Mouse (Mus musculus): ENCODE results near the gene Aff3. TPM values are rescaled to one million over a fixed set of nuclear protein-coding genes. Genes with fewer than 3 reads are reported as not detected.
A peak's percentile ranks its signal among the peaks of the same experiment; 100 is the strongest.

Gene Aff3
- total RNA-seq, 4 experiments from 2014 or later = 1.4 to 2.4 (median 1.7) TPM

DNA sequence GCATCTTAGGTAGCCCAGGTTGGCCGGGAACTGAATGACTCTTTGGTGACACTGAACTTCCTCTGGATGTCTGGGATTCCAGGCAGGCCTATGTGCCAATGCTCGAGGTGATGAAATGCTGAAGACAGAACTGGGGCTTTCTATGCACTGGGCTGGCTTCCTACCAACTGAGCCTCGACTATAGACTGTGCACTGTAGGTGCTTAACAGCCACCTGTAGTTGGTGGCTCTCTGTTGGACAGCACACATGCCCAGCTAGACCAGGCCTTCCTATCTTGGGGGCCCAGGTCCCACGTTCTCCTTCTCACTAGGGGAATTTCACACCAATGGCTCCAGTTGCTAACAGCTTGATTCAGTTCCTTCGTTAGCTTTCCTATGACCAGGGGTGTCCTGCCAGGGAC, 374.9 kb downstream of the Aff3 start:
- DNase-seq (ENCODE audit: low spot score) = no peak

- DNase-seq (ENCODE audit: low spot score) = no peak
Observed at GRCm38 (mm10) chr1:38288716-38289115, 376.0 kb downstream of the Aff3 start.

DNA sequence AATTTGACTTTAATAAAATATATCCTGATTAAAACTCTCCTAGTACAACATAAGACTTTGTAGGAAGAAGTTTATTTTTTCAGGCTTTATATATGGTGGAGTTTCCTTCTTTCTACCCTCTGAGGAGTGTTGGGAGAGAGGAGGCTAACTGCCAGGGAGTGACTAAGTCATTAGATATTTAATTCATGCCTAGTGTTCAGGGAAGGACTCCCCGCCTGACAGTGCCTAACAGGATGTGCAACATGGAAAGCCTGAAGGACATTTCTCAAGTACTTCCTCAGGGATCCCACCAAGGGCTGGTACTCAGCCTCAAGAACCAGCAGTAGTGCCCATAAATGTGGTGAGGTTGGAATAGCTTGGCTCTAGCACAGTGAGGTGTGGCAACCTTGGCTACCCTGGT, 378.2 kb downstream of the Aff3 start:
- DNase-seq (ENCODE audit: low spot score) = no peak

- DNase-seq (ENCODE audit: low spot score) = no peak
Observed at GRCm38 (mm10) chr1:38280549-38280948, 384.2 kb downstream of the Aff3 start.

DNA sequence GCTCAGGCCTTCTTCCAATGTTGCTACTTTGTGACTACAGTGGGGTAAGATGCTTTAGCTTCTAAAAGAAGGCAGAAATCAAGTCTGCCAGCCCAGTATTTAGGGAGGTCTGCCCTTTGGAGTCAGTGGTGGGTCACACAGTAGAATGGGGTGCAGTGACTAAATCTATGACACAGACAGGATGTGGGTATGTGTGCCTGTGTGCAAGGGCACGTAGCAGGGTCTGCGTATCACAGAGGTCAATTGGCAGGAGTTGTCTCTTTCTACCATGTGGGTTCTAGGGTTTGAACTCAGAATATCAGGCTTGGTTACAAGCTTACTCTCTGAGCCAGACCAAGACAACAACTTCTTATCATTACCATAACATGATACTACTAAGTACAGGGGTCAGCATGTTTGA, 393.4 kb downstream of the Aff3 start:
- no peak for DNase-seq (ENCODE audit: low spot score)

- DNase-seq (ENCODE audit: low spot score) = no peak
Observed at GRCm38 (mm10) chr1:38268246-38269042, 396.3 kb downstream of the Aff3 start.

- no peak for DNase-seq (ENCODE audit: low spot score)
Observed at GRCm38 (mm10) chr1:38263251-38263650, 401.5 kb downstream of the Aff3 start.

GRCm38 (mm10) chr1:38262362-38263154, 402.2 kb downstream of the Aff3 start:
- DNase-seq (ENCODE audit: low spot score) = peak; percentile 60

DNA sequence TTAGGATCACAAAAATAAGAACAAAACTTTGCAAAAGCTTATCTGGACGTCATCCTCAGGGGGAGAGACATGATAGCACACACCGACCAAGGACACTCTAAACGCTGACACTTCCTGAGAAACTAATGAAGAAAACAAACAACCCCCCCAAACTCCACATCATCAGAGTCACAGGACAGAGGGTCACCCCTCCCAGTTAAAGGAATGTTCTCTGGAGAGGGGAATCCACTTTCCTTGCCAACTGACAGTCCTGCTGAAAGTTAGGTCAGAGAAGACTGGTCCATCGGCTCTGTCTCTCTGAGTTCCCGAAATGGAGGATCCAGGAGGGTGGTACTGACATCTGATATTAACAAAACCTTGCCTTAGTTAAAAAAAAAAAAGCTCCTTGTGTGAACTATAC, 403.7 kb downstream of the Aff3 start:
- DNase-seq (ENCODE audit: low spot score) = no peak

DNA sequence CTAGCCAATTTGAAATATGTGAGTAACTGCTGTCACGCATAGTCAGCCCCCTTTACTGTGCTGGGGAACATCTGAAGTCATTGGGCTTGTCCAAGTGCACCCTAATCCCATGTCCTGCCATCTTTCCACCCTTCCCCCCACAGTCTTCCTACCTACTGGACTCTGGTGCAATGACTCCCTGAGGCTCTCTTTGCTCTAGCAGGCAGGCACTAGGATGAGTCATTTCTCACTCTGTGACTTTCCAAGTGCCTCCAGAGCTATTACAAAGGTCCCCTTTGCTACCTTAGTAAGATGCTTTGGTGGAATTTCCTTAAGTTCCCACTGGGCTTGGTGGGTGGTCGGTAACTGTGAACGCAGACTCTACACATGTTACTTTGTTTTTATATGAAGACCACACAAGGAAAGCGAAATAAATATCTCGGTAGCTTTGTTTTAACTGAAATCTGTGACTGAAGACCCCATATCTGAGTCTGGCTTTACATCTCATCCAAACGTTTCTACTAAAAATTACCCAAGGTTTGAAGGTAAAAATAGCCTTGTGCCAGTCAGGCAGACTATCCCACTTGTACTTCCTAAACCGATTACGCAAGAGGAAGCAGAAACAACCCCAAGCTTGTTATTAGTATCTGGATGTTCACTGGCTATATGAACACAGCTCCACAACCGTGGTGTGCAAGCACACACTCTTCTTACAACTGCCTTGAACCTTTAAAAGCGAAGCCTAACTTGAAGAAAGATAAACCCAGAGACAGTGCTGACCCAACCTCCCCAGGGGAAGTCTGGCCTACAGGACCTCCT, 405.0 kb downstream of the Aff3 start:
- no peak for DNase-seq (ENCODE audit: low spot score)

- DNase-seq (ENCODE audit: low spot score) = no peak
Observed at GRCm38 (mm10) chr1:38254426-38254825, 410.3 kb downstream of the Aff3 start.

DNA sequence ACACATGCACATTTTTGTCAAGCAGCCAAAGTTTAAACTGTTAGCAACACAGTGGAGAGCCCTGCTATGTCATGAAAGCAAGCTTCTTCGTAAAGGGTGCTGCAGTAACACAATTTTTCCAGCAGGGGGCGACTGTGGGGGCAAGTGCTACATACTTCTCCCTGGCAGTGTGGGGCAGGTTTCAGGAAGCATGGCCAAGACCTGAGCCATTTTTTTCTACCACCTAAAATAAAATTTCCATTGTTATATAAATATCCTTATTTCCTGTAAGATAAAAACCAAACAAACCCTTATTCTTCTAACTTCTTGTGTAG, 412.0 kb downstream of the Aff3 start:
- DNase-seq (ENCODE audit: low spot score) = no peak

- no peak for DNase-seq (ENCODE audit: low spot score)
Observed at GRCm38 (mm10) chr1:38252031-38252765, 412.6 kb downstream of the Aff3 start.

- DNase-seq (ENCODE audit: low spot score) = no peak
Observed at GRCm38 (mm10) chr1:38251448-38251847, 413.3 kb downstream of the Aff3 start.

DNA sequence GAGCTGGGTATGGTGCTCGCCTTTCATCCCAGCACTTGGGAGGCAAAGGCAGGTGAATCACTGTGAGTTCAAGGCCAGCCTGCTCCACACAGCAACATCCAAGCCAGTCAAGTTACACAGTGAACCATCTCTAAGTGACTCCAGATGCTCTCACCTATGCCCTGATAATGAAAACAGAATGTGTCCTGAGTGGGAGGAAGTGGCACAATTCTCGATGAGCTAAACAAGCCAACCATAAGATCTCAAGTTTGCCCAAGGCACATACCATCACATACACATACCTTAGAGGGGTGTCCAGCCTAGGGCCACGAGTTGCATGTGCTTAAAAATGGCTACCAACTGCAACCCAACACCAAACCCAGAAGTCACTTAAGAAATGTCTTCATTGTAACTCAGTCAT, 414.5 kb downstream of the Aff3 start:
- DNase-seq (ENCODE audit: low spot score) = no peak

DNA sequence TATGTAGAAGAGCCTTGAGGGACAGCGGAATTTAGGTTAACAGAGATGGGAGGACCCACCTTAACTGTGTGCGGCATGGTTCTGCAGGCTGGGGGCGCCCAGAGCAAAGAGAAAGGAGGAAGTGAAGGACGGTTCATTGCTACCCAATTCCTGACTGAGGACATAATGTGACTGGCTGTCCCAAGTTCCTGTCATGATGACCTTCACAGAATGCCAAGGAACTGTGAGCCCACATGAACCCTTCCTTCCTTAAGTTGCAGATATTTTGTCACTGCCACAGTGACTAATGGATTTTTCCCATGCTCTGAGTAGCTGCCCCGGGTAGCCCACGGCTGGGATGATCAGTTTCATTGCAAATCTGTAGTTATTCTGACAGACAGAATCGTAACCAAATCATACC, 415.2 kb downstream of the Aff3 start:
- no peak for DNase-seq (ENCODE audit: low spot score)

DNA sequence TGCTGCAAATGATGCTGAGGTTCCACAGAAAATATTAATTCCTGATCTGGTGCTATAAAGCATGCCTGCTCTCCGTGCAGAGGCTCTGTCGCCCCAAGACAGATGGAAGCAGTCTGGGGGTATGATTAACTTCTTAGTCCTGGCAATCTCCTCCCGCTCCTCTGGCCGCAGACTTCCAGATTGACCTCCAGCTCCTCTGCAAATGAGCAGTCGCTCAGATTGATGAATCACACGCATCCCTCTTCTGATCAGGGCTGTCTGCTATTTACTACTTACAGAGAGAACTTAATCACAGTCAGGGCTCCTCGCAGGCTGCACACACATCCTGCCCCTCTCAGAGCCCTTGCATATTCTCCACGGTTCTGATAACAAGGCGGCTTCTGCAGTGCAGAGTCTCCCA, 416.7 kb downstream of the Aff3 start:
- no peak for DNase-seq (ENCODE audit: low spot score)

- DNase-seq (ENCODE audit: low spot score) = no peak
Observed at GRCm38 (mm10) chr1:38242559-38242958, 422.2 kb downstream of the Aff3 start.

DNA sequence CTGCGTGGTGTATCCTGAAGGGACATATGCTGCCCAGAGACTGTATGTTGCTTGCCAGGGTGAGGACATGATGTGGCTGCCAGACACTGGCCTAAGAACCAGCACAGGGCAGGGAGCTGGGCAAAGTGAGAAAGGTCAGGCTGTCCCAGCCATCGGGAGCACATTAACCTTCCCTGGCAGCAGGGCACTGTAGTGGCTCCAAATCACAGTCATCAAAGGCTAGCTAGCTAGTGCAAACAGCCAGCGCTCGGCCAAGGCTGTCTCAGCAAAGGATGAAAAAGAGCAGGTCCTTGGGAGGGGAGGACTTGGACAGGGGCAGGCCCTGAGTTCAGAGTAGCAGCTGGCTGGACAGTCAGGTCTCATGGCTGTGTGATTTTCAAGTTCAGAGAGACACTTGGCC, 423.0 kb downstream of the Aff3 start:
- peak; percentile 62 for DNase-seq (ENCODE audit: low spot score)

DNA sequence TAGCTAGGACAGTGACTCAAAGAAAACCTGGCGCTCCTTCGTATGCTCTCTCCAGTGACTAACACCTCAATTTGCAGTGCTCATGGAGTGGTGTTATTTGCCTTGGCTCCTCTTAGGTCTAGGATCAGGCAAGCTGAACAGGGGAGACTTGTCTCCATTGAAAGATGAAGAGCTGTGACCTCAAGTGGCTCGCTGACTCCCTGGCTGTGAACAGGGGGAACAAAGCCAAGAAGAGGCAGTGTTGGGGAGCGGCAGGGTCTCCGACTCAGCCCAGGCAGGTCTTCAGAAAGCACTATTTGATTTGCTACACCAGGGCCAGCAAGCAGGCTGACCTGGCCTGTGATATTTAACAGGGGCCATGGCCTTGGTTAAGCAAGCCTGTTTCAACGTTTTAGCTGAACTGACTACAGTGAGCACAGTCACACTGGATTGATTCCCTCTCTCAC, 423.5 kb downstream of the Aff3 start:
- DNase-seq (ENCODE audit: low spot score) = no peak

DNA sequence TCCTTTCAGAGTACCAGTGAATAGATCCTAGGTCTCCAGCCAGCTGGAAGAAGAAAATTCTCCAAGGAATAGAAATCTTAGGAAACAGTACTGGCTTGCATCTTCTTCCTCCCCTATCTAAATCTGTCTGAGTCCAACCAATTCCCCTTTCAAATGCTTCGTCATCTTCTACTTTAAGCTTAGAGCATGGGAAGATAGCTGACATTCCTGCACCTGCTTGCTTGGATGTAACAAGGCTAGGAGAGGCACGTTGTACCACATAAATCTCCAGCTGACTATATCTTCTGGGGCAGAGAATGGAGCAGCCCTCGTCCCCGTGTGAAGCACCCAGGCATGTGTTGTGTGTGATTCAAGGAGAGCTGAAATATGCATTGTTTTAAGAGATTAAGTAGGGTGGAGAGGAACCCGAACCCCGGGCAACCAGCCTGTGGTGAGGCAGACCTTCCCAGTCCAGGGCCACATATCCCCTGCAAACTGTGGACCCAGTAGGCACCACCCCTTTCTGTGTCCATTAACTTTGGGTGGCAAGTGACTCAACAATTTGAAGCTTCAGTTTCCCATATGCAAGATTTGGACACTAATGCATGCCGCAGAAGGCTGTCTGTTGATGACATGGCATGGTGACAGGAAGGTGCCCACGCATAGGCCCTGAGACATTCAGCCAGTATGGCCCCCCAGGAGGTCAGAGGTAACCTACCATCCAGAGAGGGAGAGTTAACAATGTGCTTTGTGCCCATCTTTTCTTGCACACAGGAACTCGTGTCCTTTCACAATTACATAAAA, 424.1 kb downstream of the Aff3 start:
- no peak for DNase-seq (ENCODE audit: low spot score)

All from heart, adult 8-10 months (tissue).